Mouse (Mus musculus) small intestine, adult 2 months (tissue): Measurements from ENCODE around the gene Pcgf5.

Experiments used
- CTCF ChIP-seq: fragments of 200-500 bp; IDR thresholded peaks from 2 replicates; pipeline ENCODE4 v1.5.1; 2012; ENCODE audit warnings: low read depth, mild to moderate bottlenecking, control low read depth, inconsistent platforms, low read length, moderate library complexity, mixed read lengths; ENCODE audit not compliant: insufficient replicate concordance, insufficient read length; ENCODE audit errors: extremely low read depth
- POLR2A ChIP-seq: fragments of 200-500 bp; IDR thresholded peaks from 2 replicates; pipeline ENCODE4 v1.6.1; 2012; ENCODE audit warnings: low read depth, mild to moderate bottlenecking, control low read depth, inconsistent platforms, low read length, moderate library complexity

GRCm38 (mm10) chr19:36453451-36453850 lies 105.3 kb downstream of the Pcgf5 start:
- TF ChIP-seq CTCF (no peak), POLR2A (no peak)
